Mouse (Mus musculus): ENCODE data around the gene Arhgef18.

DNA sequence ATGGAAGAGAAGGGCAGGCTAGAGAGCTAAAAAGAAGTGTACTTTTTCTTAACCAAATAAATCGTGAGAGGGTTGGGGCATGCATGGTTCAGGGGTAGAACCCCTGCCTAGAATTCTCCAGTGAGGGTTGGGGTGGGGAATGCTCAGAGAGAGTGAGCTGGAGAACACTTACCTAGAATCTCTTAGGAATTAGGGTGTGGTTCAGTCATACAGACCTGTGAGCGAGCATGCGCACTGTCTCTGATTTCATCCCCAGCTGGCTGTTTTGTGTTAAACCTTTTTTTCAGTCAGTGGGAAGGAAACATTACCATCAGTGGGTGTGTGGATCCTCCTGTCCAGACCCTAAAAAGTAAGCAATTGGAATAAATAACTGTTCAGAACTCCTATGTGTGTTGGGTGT lies 33.4 kb downstream of the Arhgef18 start:
- no peak for TF ChIP-seq CTCF (IDR thresholded peaks at IDR 0.05; ENCODE audit: insufficient read depth, low read length)
- no peak for TF ChIP-seq POLR2A (IDR thresholded peaks at IDR 0.05; ENCODE audit: borderline replicate concordance, extremely low read depth, low read depth, low read length)
